Comparison of ENCODE assay signal across 21 mouse cellular contexts in the genomic region with DNA sequence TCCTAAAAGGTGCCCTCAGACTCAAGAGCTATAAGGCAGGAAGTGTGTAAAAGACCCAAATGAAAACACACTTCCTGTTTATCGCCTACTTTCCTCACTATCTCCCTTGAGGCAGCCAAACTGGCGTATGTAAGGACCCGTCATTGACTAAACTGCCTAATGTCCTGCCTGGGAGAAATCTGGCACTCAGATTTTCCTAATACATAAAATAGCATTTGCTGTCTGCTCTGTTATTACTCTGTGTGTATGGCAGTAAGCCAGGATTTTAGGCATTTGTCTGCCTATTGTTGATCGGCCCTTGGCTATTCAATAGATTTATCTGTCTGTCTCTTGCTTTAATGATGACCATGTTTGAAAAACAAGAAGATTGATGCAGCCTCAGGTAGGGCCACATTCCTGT.
DNase-seq lines count a peak whose midpoint lies in the region; ATAC-seq and TF ChIP-seq lines count a peak whose summit lies in the region.
"Had no signal": no experiment of that assay in that cellular context is flagged by ENCODE, and none has a peak within 500 bp of the region (broad histone marks: within the 10 kb centered on the region; RNA-seq: fewer than 3 reads in every experiment).

No protein-coding gene starts in this region.

- no peaks in the 10 kb centered on the region for H3K4me1 ChIP-seq in hindbrain, postnatal 0 days (ENCODE audit: insufficient read depth, low read length)
- no peaks in the 10 kb centered on the region for H3K4me1 ChIP-seq in hindbrain, embryonic 12.5 days
- H3K4me1 ChIP-seq in lung, embryonic 16.5 days (replicated peaks; ENCODE audit: control insufficient read depth, insufficient read depth, low read length): no peaks in the 10 kb centered on the region
- H3K4me1 ChIP-seq: heart, embryonic 12.5 days; hindbrain, embryonic 15.5 days; liver, embryonic 13.5 days had no signal

- H3K9ac ChIP-seq in hindbrain, postnatal 0 days (replicated peaks; ENCODE audit: low read length): no peak overlapping the region
- no peak overlapping the region for H3K9ac ChIP-seq in hindbrain, embryonic 12.5 days
- no peak overlapping the region for H3K9ac ChIP-seq in lung, embryonic 16.5 days (ENCODE audit: low read length)
- H3K9ac ChIP-seq: heart, embryonic 12.5 days; hindbrain, embryonic 15.5 days; liver, embryonic 13.5 days had no signal

- H3K27me3 ChIP-seq in hindbrain, postnatal 0 days (ENCODE audit: insufficient read depth, low read length): no peaks in the 10 kb centered on the region
- no peaks in the 10 kb centered on the region for H3K27me3 ChIP-seq in hindbrain, embryonic 12.5 days
- H3K27me3 ChIP-seq in lung, embryonic 16.5 days (ENCODE audit: control insufficient read depth, insufficient read depth, low read depth, low read length): no peaks in the 10 kb centered on the region
- H3K27me3 ChIP-seq: heart, embryonic 12.5 days; hindbrain, embryonic 15.5 days; liver, embryonic 13.5 days had no signal

- no peak for ATAC-seq in hindbrain, postnatal 0 days
- no peak for ATAC-seq in hindbrain, embryonic 12.5 days (ENCODE audit: low FRiP score)
- peak; percentile 28; the same call in 1 of the 2 replicates for ATAC-seq in lung, embryonic 16.5 days (ENCODE audit: low read depth)
- ATAC-seq: activated CD4-positive, CD25-positive, alpha-beta regulatory T cell, adult 4 months had no signal

- no peaks in the 10 kb centered on the region for H3K9me3 ChIP-seq in hindbrain, postnatal 0 days (ENCODE audit: low read length)
- H3K9me3 ChIP-seq in hindbrain, embryonic 12.5 days (replicated peaks): no peaks in the 10 kb centered on the region
- H3K9me3 ChIP-seq in lung, embryonic 16.5 days (ENCODE audit: control insufficient read depth, low read length): no peaks in the 10 kb centered on the region
- H3K9me3 ChIP-seq: heart, embryonic 12.5 days; hindbrain, embryonic 15.5 days; liver, embryonic 13.5 days had no signal

- no peak overlapping the region for H3K27ac ChIP-seq in hindbrain, postnatal 0 days
- no peak overlapping the region for H3K27ac ChIP-seq in hindbrain, embryonic 12.5 days
- H3K27ac ChIP-seq in lung, embryonic 16.5 days (ENCODE audit: low read length): no peak overlapping the region; the same call in 1 of the 2 replicates
- H3K27ac ChIP-seq: hindbrain, embryonic 15.5 days; liver, embryonic 13.5 days had no signal

- WGBS in hindbrain, postnatal 0 days: 45% methylated on average over 4 of the region's 4 CpGs
- WGBS in hindbrain, embryonic 12.5 days: 71% methylated on average over 4 of the region's 4 CpGs
- WGBS in lung, embryonic 16.5 days: 37% methylated on average over 4 of the region's 4 CpGs

- no peak overlapping the region for H3K4me2 ChIP-seq in hindbrain, postnatal 0 days (ENCODE audit: low read depth, low read length)
- H3K4me2 ChIP-seq in hindbrain, embryonic 12.5 days (replicated peaks): no peak overlapping the region
- no peak overlapping the region for H3K4me2 ChIP-seq in lung, embryonic 16.5 days (ENCODE audit: low read depth, low read length)
- H3K4me2 ChIP-seq: heart, embryonic 12.5 days; hindbrain, embryonic 15.5 days; liver, embryonic 13.5 days had no signal

- no peaks in the 10 kb centered on the region for H3K36me3 ChIP-seq in hindbrain, postnatal 0 days (ENCODE audit: insufficient read depth, low read length)
- H3K36me3 ChIP-seq in hindbrain, embryonic 12.5 days: no peaks in the 10 kb centered on the region
- no peaks in the 10 kb centered on the region for H3K36me3 ChIP-seq in lung, embryonic 16.5 days (ENCODE audit: control insufficient read depth, insufficient read depth, low read length)
- H3K36me3 ChIP-seq: heart, embryonic 12.5 days; hindbrain, embryonic 15.5 days; liver, embryonic 13.5 days had no signal

- H3K4me3 ChIP-seq in hindbrain, postnatal 0 days (ENCODE audit: low read length): no peak overlapping the region
- H3K4me3 ChIP-seq in hindbrain, embryonic 12.5 days: no peak overlapping the region
- no peak overlapping the region for H3K4me3 ChIP-seq in lung, embryonic 16.5 days (ENCODE audit: low read length)
- H3K4me3 ChIP-seq: erythroblast, embryonic 14.5 days; heart, embryonic 12.5 days; hindbrain, embryonic 15.5 days; liver, embryonic 13.5 days had no signal

- DNase-seq in embryo, embryonic 11 days: peak; percentile 5
- DNase-seq in embryo, embryonic 9.5 days (ENCODE audit: extremely low spot score): no peak
- DNase-seq in hindbrain, postnatal 0 days (ENCODE audit: low spot score): peak; percentile 9
- DNase-seq in lung, postnatal 4 days: no peak
- DNase-seq in thymus, postnatal 14 days: no peak
- no peak for DNase-seq in adrenal gland, adult 8-10 months
- DNase-seq: adrenal gland, postnatal 14 days; cerebellum, adult 11-12 months; cerebellum, postnatal 14 days; gastrocnemius, postnatal 10 days; heart, adult 11 months; kidney, adult 18-20 months; kidney, postnatal 10 days; liver, embryonic 13.5 days; right cerebral cortex, postnatal 25 days had no signal

- no peak for TF ChIP-seq CTCF in hindbrain, postnatal 0 days (IDR thresholded peaks at IDR 0.05; ENCODE audit: low read depth)

Comparison
In these comparisons a context has a peak if more than half of its experiments do, and no peak if none do; other contexts are left out.
1. DNase-seq: peak in embryo, embryonic 11 days (single experiment) and hindbrain, postnatal 0 days (single experiment); none in embryo, embryonic 9.5 days (single experiment), lung, postnatal 4 days (0 of 2), thymus, postnatal 14 days (single experiment) and adrenal gland, adult 8-10 months (single experiment).